Mouse (Mus musculus) forelimb bud, embryonic 11.5 days (tissue): ENCODE measurements around the gene Grik4.

Experiments used
- DNase-seq: peaks from one replicate; pipeline ENCODE4 v3.0.0-alpha.2; 2012; ENCODE audit warnings: low read depth, low spot score

Grik4 gene

DNA sequence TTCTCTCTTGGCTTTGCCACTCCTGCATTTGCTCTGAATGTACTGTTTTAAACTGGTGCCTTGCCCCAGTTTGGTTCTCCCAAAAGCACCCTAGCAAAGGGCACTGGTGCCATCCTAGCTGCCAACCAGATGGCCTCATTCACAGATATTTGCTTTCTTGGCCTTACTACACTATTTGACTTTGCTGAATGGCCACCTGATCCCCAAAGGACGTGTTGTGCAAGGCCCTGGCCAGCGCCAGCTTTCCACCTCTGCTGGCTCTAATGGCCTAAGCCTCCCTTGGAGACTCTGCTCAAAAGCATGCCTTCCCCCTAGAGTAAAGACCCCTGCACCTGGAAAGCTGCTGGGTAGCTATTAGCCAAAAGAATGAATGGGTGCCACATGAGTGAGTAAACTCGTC lies 194.1 kb downstream of the Grik4 start:
- no peak for DNase-seq

- DNase-seq, result no peak
Measured at GRCm38 (mm10) chr9:42745982-42746381, 198.3 kb downstream of the Grik4 start.

DNA sequence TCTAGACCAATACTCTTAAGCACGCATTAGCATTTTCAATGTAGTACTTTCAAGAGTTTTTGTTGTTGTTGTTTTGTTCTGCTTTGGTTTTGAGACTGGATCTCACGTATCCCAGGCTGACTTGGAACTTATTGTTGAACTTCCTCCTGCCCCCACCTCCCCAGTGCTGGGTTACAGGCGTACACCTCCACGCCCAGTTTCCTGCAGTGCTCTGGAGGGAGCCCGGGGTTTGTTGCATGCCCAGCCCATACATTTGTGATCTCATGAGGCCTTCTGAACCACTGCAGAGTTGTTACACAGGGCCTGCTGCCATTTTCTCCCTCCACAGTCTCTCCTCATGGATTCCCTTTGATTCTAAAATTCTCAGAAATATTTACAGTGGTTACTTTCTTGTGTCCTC lies 201.9 kb downstream of the Grik4 start:
- no peak for DNase-seq

GRCm38 (mm10) chr9:42736697-42737335 lies 207.5 kb downstream of the Grik4 start:
- peak; percentile 34 for DNase-seq

DNA sequence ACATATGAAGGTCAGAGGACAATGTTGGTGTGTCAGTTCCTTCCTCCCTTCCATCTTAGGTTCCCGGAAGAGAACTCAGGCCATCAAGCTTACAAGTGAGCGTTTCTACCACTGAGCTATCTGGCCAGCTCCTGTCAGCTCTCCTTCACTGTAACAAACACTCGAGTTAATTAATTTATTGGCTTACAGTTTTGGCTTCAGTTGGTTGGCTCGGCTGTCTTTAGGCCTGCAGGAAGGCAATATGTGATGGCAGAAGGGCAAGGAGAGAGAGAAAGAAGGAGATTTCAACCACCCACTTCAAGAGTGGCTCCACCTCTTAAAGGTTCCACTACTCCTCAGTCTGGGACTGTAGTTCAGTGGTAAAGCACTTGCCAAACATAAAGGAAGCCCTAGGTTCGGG lies 209.2 kb downstream of the Grik4 start:
- no peak for DNase-seq

- no peak for DNase-seq
Measured at GRCm38 (mm10) chr9:42732731-42733318, 211.5 kb downstream of the Grik4 start.

- no peak for DNase-seq
Measured at GRCm38 (mm10) chr9:42728472-42728871, 215.8 kb downstream of the Grik4 start.

DNA sequence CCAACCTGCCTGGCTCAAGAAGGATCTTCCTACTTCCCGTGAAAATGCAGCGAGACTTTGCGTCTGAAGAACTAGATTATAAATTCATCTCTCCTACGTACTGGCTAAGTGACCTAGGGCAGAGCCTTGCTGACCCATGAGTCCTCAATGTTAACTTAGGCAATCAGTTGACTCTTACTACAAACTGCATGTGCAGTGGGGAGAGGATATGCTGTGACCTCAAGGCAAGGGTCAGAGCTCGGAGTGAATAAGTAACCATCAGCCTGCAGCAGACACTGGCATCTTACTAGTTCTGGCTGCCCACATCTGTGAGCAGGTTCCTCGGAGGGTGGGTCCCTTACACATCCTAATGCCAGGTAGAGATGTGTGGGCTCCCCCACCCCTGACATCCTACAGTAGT lies 216.6 kb downstream of the Grik4 start:
- no peak for DNase-seq

- DNase-seq, result no peak
Measured at GRCm38 (mm10) chr9:42727186-42727585, 217.1 kb downstream of the Grik4 start.

- no peak for DNase-seq
Measured at GRCm38 (mm10) chr9:42724099-42724498, 220.2 kb downstream of the Grik4 start.

- no peak for DNase-seq
Measured at GRCm38 (mm10) chr9:42722501-42722900, 221.8 kb downstream of the Grik4 start.

- no peak for DNase-seq
Measured at GRCm38 (mm10) chr9:42721718-42722117, 222.6 kb downstream of the Grik4 start.

DNA sequence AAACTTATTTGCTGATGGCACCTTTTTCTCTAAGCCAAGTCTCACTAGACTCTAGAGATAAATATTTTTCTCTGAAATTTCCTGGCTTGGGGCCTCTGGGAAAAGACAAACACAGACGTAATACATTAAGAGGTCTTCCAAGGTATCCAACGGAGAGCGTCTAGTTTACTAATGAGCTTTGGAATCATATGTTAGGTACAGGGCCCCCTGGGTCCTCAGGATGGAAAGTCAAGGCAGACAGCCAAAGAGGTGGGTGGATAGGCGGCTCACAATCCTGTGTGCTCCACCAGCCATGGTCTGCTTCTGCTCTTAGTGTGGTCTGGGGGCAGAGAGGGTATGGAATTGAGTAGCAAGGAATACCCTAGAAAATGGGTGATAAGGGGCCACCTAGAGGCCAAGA lies 223.1 kb downstream of the Grik4 start:
- DNase-seq, result no peak

DNA sequence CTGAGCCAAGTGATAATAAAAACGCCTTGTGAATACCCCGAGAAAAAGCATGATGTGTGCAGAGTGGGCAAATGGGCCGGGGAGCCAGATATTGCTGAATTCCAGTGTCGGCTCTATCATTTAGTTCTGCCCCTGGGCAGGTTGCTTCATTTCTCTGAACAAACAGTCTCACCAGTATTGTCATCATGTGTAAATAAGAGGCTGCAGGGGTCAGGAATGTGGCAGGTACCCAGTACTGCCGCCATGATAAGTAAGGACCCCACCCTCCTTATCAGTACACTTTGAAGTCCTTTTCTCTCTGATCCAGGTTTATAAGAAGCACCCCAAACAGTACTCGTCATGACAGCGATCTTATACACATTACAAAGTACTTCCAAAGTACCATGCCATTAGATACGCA lies 230.4 kb downstream of the Grik4 start:
- no peak for DNase-seq

DNA sequence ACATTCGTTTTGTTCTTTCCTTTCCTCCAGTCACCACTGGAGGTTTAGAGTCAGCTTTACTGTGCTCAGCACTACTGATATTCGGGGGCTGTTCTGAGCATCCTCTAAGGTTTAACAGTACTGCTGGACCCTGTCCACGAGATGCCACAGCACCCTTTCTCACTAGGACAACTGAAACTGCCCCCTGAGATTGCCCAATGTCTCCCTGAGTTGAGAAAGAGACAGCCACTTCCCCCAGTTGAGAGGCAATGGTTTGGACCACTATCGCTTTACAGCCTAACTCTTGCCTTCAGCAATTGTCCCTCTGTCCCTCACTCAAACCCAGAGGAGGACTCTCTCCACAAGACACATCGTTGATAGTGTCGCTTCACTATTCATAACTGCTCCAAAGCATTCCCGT lies 238.4 kb downstream of the Grik4 start:
- DNase-seq, result no peak

GRCm38 (mm10) chr9:42703191-42703854 lies 241.0 kb downstream of the Grik4 start:
- no peak for DNase-seq

- DNase-seq, result no peak
Measured at GRCm38 (mm10) chr9:42702231-42703132, 241.8 kb downstream of the Grik4 start.

DNA sequence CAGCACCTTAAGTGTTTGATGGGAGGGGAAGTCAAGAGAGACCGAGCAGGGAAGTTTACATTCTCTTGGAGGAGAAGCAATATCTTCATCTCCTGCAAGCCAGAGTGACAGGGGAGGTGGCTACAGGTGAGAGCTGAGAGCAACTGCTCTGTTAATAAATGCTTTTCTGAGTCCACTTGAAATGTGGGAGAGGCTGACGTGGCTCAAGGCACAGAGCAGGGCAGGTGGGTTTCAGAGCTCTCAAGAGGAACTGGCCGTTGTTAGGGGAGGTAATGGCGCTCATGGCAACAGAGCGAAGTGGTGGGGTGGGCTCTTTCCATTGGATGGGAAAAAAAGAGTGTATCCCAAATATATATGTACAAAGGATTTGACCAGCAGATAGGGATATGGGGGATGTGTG lies 242.6 kb downstream of the Grik4 start:
- no peak for DNase-seq

DNA sequence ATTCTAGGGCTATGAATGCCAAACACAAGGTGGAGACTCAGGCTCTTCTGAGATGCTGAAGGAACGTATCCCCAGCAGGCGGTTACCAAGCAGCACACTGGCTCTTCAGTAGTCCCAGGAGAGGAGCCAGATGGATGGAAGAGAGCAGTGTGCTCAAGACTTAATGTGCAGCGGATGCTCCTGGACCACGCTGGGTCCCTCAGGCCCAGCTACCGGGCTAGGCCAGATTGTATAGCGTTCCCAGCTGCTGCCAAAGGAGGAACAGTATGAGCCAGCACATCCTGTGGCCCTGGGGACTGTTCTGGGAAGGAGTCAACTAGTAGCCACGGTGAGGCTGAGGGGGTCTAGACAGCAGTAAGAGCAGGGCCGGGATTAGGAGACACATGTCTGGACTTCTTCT lies 251.3 kb downstream of the Grik4 start:
- no peak for DNase-seq

- DNase-seq, result peak; percentile 66
Measured at GRCm38 (mm10) chr9:42688143-42688542, 256.1 kb downstream of the Grik4 start.

- no peak for DNase-seq
Measured at GRCm38 (mm10) chr9:42686104-42686503, 258.2 kb downstream of the Grik4 start.

DNA sequence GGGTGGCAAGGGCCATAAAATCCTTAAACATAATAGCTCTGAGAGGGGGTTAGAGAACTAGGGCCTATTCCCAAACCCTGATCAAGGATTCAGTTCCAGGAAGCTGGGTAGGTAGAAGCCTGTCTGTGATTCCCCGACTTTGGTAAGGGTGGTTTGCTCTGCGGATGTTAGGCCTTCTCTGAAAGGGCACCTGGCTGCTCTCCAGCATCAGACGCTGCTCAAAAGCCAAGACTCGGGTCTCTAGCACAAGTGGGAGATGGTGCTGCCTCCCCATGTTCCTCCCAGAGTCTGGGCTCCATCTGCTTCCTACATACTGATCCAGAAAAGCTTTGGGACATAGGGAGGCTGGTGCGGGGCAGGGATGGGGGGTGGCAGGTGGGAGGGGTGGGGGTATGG lies 270.3 kb downstream of the Grik4 start:
- DNase-seq, result no peak
